Mouse (Mus musculus) MEL (cell line): ENCODE measurements around the gene Sgcd.

Experiments
- CTCF ChIP-seq, 3 experiments: IDR thresholded peaks in 2 of 3; conservative IDR thresholded peaks in 1 of 3; 2 replicates each; pipeline ENCODE4 v1.5.1; 2011 to 2012; ENCODE audit warnings: low read length in 3 of 3, low read depth in 2 of 3, mild to moderate bottlenecking in 2 of 3, improper control_type of control experiment in 1 of 3, inconsistent platforms in 1 of 3, mixed read lengths in 1 of 3, moderate library complexity in 1 of 3; ENCODE audit not compliant: control insufficient read depth in 1 of 3, insufficient read depth in 1 of 3, poor library complexity in 1 of 3, severe bottlenecking in 1 of 3
- EP300 ChIP-seq, 2 experiments: IDR thresholded peaks; 2 replicates each; pipeline ENCODE4 v1.6.1; 2011; ENCODE audit warnings: improper control_type of control experiment in 2 of 2, low read length in 2 of 2, low read depth in 1 of 2, mild to moderate bottlenecking in 1 of 2
- POLR2A ChIP-seq, 2 experiments: IDR thresholded peaks; 2 replicates each; pipeline ENCODE4 v1.6.1; 2011 to 2012; ENCODE audit warnings: low read length in 2 of 2, mild to moderate bottlenecking in 2 of 2, control low read depth in 1 of 2, improper control_type of control experiment in 1 of 2, low read depth in 1 of 2, moderate library complexity in 1 of 2; ENCODE audit not compliant: control insufficient read depth in 1 of 2, insufficient read depth in 1 of 2, poor library complexity in 1 of 2
- RCOR1 ChIP-seq: IDR thresholded peaks from 2 replicates; pipeline ENCODE4 v1.6.1; 2012; ENCODE audit warnings: low read depth, mild to moderate bottlenecking, inconsistent platforms, low read length, improper control_type of control experiment
- USF1 ChIP-seq: IDR thresholded peaks from 2 replicates; pipeline ENCODE4 v1.6.1; 2014; ENCODE audit warnings: low read depth, mild to moderate bottlenecking, inconsistent platforms, low read length, improper control_type of control experiment, moderate library complexity

GRCm38 (mm10) chr11:47987893-47988267 is 889 bp downstream of the Sgcd start:
- TF ChIP-seq CTCF (IDR thresholded peaks at IDR 0.05 in 2 of 3, conservative IDR thresholded peaks at IDR 0.05 in 1 of 3; ENCODE audit: control insufficient read depth in 1 of 3, insufficient read depth in 1 of 3, low read depth in 2 of 3, low read length in 3 of 3, poor library complexity in 1 of 3, severe bottlenecking in 1 of 3) (no peak), RCOR1 (no peak), USF1 (no peak), POLR2A (IDR thresholded peaks at IDR 0.05; ENCODE audit: control insufficient read depth in 1 of 2, insufficient read depth in 1 of 2, low read depth in 1 of 2, low read length in 2 of 2, poor library complexity in 1 of 2) (no peak), EP300 (IDR thresholded peaks at IDR 0.05; ENCODE audit: low read depth in 1 of 2, low read length in 2 of 2) (no peak)
